ENCODE assay signal across 7 mouse cellular contexts in genomic region chr16:30973416-30973815, GRCm38 (mm10).
DNase-seq lines count a peak whose midpoint lies in the region; ATAC-seq lines count a peak whose summit lies in the region.

No protein-coding gene starts in this region.

- peak; percentile 41 for DNase-seq in right cerebral cortex, postnatal 14 days
- no peak for DNase-seq in right cerebral cortex, adult 18-20 months
- no peak for DNase-seq in heart, embryonic 10.5 days (ENCODE audit: low spot score)
- DNase-seq in kidney, postnatal 10 days: peak; percentile 81
- no peak for DNase-seq in thymus, postnatal 25 days
- no peak for DNase-seq in gastrocnemius, postnatal 36 days

- H3K4me1 ChIP-seq in heart, embryonic 10.5 days: peaks cover 56% of the 10 kb centered on the region
- peaks cover 26% of the 10 kb centered on the region for H3K4me1 ChIP-seq in stomach, embryonic 16.5 days (ENCODE audit: control insufficient read depth, insufficient read depth, low read length)

- no peak overlapping the region for H3K4me3 ChIP-seq in heart, embryonic 10.5 days
- H3K4me3 ChIP-seq in stomach, embryonic 16.5 days (replicated peaks; ENCODE audit: low read length): no peak overlapping the region

- H3K27me3 ChIP-seq in heart, embryonic 10.5 days (ENCODE audit: insufficient read depth, poor library complexity, severe bottlenecking): no peaks in the 10 kb centered on the region
- H3K27me3 ChIP-seq in stomach, embryonic 16.5 days (ENCODE audit: control insufficient read depth, insufficient read depth, low read length): no peaks in the 10 kb centered on the region

- peak; percentile 9; the same call in 1 of the 2 replicates for ATAC-seq in stomach, embryonic 16.5 days (ENCODE audit: insufficient read depth, low FRiP score)

- peak overlapping the region; percentile 3; the same call in 1 of the 2 replicates for H3K9ac ChIP-seq in stomach, embryonic 16.5 days (ENCODE audit: low read length)

- H3K36me3 ChIP-seq in heart, embryonic 10.5 days: no peaks in the 10 kb centered on the region
- no peaks in the 10 kb centered on the region for H3K36me3 ChIP-seq in stomach, embryonic 16.5 days (ENCODE audit: control insufficient read depth, insufficient read depth, low read length)

- intact Hi-C loops in gastrocnemius, postnatal 36 days (cut with DNase I): no loop called here

- no peak overlapping the region for H3K4me2 ChIP-seq in stomach, embryonic 16.5 days (ENCODE audit: low read depth, low read length)

- 62% methylated on average over 6 of the region's 6 CpGs for WGBS in heart, embryonic 10.5 days
- WGBS in stomach, embryonic 16.5 days: 24% methylated on average over 6 of the region's 6 CpGs

- no peaks in the 10 kb centered on the region for H3K9me3 ChIP-seq in heart, embryonic 10.5 days
- no peaks in the 10 kb centered on the region for H3K9me3 ChIP-seq in stomach, embryonic 16.5 days (replicated peaks; ENCODE audit: control insufficient read depth, low read length)

- peak overlapping the region; percentile 75; the same call in 1 of the 2 replicates for H3K27ac ChIP-seq in heart, embryonic 10.5 days
- H3K27ac ChIP-seq in stomach, embryonic 16.5 days (ENCODE audit: low read length): peak overlapping the region; percentile 25

Comparison
In these comparisons a context has a peak if more than half of its experiments do, and no peak if none do; other contexts are left out.
1. DNase-seq: peak in right cerebral cortex, postnatal 14 days (single experiment) and kidney, postnatal 10 days (single experiment); none in right cerebral cortex, adult 18-20 months (single experiment), heart, embryonic 10.5 days (single experiment), thymus, postnatal 25 days (single experiment) and gastrocnemius, postnatal 36 days (0 of 2).